Mouse (Mus musculus) heart, adult 11 months (tissue): ENCODE data around the gene Mia3.

ENCODE experiments used
- DNase-seq: peaks from one replicate; pipeline ENCODE4 v3.0.0; 2022

The Mia3 gene

GRCm38 (mm10) chr1:183344886-183345816, 24.2 kb downstream of the Mia3 start:
- DNase-seq: peak; percentile 99

- DNase-seq: peak; percentile 66
These were observed 26.5 kb downstream of the Mia3 start for GRCm38 (mm10) chr1:183342902-183343301.

- DNase-seq: peak; percentile 72
These were observed 42.2 kb downstream of the Mia3 start for GRCm38 (mm10) chr1:183327171-183327570.

- peak; percentile 25 for DNase-seq
These were observed 44.9 kb downstream of the Mia3 start for GRCm38 (mm10) chr1:183324433-183324832.

- peak; percentile 18 for DNase-seq
These were observed 45.4 kb downstream of the Mia3 start for GRCm38 (mm10) chr1:183323923-183324322.

GRCm38 (mm10) chr1:183322496-183322895, 46.9 kb downstream of the Mia3 start:
- DNase-seq: peak; percentile 21

GRCm38 (mm10) chr1:183320708-183321107, 48.6 kb downstream of the Mia3 start:
- DNase-seq: peak; percentile 33

- DNase-seq: peak; percentile 53
These were observed 53.6 kb downstream of the Mia3 start for GRCm38 (mm10) chr1:183315783-183316182.

GRCm38 (mm10) chr1:183312076-183312475, 57.3 kb downstream of the Mia3 start:
- DNase-seq: peak; percentile 48

GRCm38 (mm10) chr1:183309601-183310000, 59.8 kb downstream of the Mia3 start:
- DNase-seq: peak; percentile 53

- peak; percentile 51 for DNase-seq
These were observed 60.9 kb downstream of the Mia3 start for GRCm38 (mm10) chr1:183308476-183308875.

GRCm38 (mm10) chr1:183307555-183307954, 61.8 kb downstream of the Mia3 start:
- peak; percentile 86 for DNase-seq

GRCm38 (mm10) chr1:183299161-183299560, 70.2 kb downstream of the Mia3 start:
- DNase-seq: peak; percentile 100

GRCm38 (mm10) chr1:183297886-183298489, 71.4 kb downstream of the Mia3 start:
- DNase-seq: peak; percentile 98

- no peak for DNase-seq
These were observed 71.9 kb downstream of the Mia3 start for GRCm38 (mm10) chr1:183297473-183297885.

- DNase-seq: peak; percentile 99
These were observed 72.4 kb downstream of the Mia3 start, which contains the start of gene Brox for GRCm38 (mm10) chr1:183296877-183297383. TSS of gene Brox (minus strand) at chr1:183297269.

- no peak for DNase-seq
These were observed 72.9 kb downstream of the Mia3 start, which contains the start of gene Aida for GRCm38 (mm10) chr1:183296465-183296864. TSS of gene Aida (plus strand) at chr1:183296590.

GRCm38 (mm10) chr1:183289576-183289975, 79.8 kb downstream of the Mia3 start:
- DNase-seq: peak; percentile 48

- peak; percentile 60 for DNase-seq
These were observed 81.0 kb downstream of the Mia3 start for GRCm38 (mm10) chr1:183288351-183288750.
